Mouse (Mus musculus) bone marrow, adult 2 months (tissue): Measurements from ENCODE around the gene Rab43. TPM values are rescaled to one million over a fixed set of nuclear protein-coding genes. Genes with fewer than 3 reads are reported as not detected.

ENCODE experiments used
- H3K27ac ChIP-seq: fragments of 200-500 bp; 2 replicates; pipeline ENCODE4 v1.5.1; 2012; ENCODE audit warnings: low read depth, mild to moderate bottlenecking, control low read depth, inconsistent platforms, low read length; ENCODE audit not compliant: control insufficient read depth, poor library complexity, insufficient read depth
- H3K4me1 ChIP-seq: fragments of 200-500 bp; 2 replicates; pipeline ENCODE4 v1.6.1; 2011; ENCODE audit warnings: low read length; ENCODE audit not compliant: control insufficient read depth, insufficient read depth
- H3K4me3 ChIP-seq: fragments of 200-500 bp; replicated peaks from 2 replicates; pipeline ENCODE3; 2011; ENCODE audit warnings: mild to moderate bottlenecking, low read depth, low read length, control low read depth; ENCODE audit not compliant: control insufficient read depth
- CTCF ChIP-seq: fragments of 200-500 bp; IDR thresholded peaks from 2 replicates; pipeline ENCODE4 v1.5.1; 2011; ENCODE audit warnings: low read length, control low read depth; ENCODE audit not compliant: control insufficient read depth, insufficient read depth
- POLR2A ChIP-seq: fragments of 200-500 bp; IDR thresholded peaks from 2 replicates; pipeline ENCODE4 v1.6.1; 2011; ENCODE audit warnings: low read depth, mild to moderate bottlenecking, control low read depth, low read length, borderline replicate concordance; ENCODE audit not compliant: control insufficient read depth
- WGBS: fragments of 180-500 bp; shearing (Covaris S2); methylation state at CpG from one replicate; pipeline ENCODE4 v1.1.7; 2018; 5-methylcytosine and 5-hydroxymethylcytosine counted together
- polyA plus RNA-seq: library from polyadenylated mRNA; stranded (reverse); fragments of >200 nt; gene quantifications from 2 replicates; pipeline ENCODE4 v1.2.4, GENCODE M21; 2011; ENCODE audit warnings: low replicate concordance; ENCODE audit not compliant: missing spikeins, insufficient read depth, insufficient read length

The Rab43 gene
- polyA plus RNA-seq, 1 experiment, result 44.9 TPM

DNA sequence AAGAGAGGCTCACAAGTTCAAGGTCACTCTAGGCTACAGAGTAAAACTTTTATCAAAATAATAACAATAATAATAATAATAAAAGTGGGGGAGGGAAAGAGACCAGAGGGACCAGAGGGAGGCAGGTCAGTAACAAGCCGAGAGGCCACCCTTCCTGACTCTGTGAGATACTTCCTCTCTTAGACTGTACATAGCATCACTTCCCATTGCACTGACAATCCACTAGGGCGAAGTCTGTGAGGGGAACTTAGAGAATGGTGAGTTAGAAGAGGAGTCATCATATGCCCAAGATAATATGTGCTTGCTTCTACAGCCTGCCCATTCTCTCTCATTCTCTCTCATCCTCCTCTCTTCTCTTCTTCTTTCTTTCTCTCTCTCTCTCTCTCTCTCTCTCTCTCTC lies 5.9 kb downstream of the Rab43 start:
- 0 out of 2 replicates have a peak overlapping the region, but pooled peaks have one; percentile 16 for H3K27ac ChIP-seq

GRCm38 (mm10) chr6:87805448-87805847 lies 6.5 kb downstream of the Rab43 start:
- Histone ChIP-seq H3K27ac (peak overlapping the region; percentile 16; the same call in 1 of the 2 replicates), H3K4me1 (peaks cover 12% of the 10 kb centered on the region; the same call in 1 of the 2 replicates), H3K4me3 (no peak overlapping the region)
- no peak for TF ChIP-seq POLR2A
- no peak for TF ChIP-seq CTCF
- WGBS, result 90% methylated on average over 7 of the region's 7 CpGs

More for the DNA sequence above, 5.9 kb downstream of the Rab43 start:
- TF ChIP-seq CTCF (0 out of 2 replicates have a peak, but pooled peaks have one; percentile 21), POLR2A (no peak)
- peaks cover 12% of the 10 kb centered on the region; the same call in 1 of the 2 replicates for H3K4me1 ChIP-seq
- no peak overlapping the region for H3K4me3 ChIP-seq
- 24% methylated on average over 2 of the region's 2 CpGs for WGBS

DNA sequence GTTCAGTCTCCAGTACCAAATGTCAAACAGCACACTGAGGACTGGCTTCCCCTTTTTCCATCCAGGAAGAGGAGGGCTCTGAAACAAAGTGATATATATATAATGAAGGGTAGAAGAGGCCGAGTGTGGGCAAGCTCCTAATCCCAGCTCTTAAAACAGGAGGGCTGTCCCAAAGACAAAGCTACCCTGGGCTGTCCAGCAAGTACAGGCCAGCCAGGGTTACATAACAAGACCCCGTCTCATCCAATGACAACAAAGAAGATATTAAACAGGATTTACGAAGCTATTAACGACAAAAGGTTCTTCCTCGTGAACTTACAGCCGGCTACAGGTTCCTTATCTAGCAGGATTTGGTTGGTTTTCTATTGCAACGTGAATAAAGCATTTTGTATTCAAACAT lies 7.1 kb downstream of the Rab43 start:
- Histone ChIP-seq H3K4me3 (no peak overlapping the region), H3K27ac (no peak overlapping the region), H3K4me1 (peaks cover 12% of the 10 kb centered on the region; the same call in 1 of the 2 replicates)
- TF ChIP-seq CTCF (no peak), POLR2A (no peak)
- WGBS, result 64% methylated on average over 7 of the region's 7 CpGs

- Histone ChIP-seq H3K27ac (no peak overlapping the region), H3K4me3 (no peak overlapping the region), H3K4me1 (peaks cover 10% of the 10 kb centered on the region)
- 58% methylated on average over 1 of the region's 1 CpGs for WGBS
- TF ChIP-seq POLR2A (no peak), CTCF (no peak)
Observed at GRCm38 (mm10) chr6:87804036-87804435, 7.9 kb downstream of the Rab43 start.

GRCm38 (mm10) chr6:87802462-87802861 lies 9.5 kb downstream of the Rab43 start:
- Histone ChIP-seq H3K4me3 (no peak overlapping the region), H3K27ac (no peak overlapping the region), H3K4me1 (peaks cover 8% of the 10 kb centered on the region)
- TF ChIP-seq CTCF, result no peak
- no peak for TF ChIP-seq POLR2A
- 66% methylated on average over 7 of the region's 7 CpGs for WGBS

DNA sequence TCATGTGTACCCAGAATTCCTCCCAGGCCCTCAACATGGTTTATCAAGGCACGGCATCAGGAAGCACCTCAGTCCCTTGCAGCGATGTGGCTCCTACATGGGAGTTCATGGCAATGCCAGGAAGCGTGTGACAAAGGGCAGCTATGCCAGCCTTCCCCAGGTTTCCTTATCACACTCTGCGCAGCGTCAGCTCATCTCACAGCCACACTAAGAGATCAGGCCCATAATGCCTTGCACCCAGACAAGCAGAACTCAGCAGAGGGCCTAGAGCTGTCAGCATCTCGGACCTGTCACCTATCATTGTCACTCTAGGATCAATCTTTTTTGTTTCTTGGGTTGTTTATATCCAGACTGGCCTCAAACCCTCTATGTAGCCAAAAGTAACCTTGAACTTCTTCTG lies 12.4 kb downstream of the Rab43 start:
- TF ChIP-seq POLR2A, result no peak
- no peak for TF ChIP-seq CTCF
- Histone ChIP-seq H3K27ac (no peak overlapping the region), H3K4me3 (no peak overlapping the region), H3K4me1 (peaks cover 2% of the 10 kb centered on the region)
- 56% methylated on average over 6 of the region's 6 CpGs for WGBS

DNA sequence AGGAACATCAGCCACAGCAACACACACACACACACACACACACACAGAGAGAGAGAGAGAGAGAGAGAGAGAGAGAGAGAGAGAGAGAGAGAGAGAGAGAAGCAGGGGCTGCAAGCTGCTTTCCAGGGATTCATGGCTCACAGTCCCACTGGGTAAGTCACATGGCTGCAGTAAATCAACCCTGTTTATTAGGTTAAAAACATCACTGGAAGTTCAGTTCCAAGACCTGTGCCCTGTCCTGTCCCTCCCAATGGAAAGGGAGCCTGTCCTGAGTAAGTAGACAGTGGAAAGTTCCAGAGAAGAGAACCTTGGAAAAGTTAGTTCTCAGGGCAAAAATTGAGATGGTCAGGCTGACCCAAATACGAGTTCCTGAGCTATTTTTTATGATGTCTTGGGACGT lies 14.6 kb downstream of the Rab43 start:
- Histone ChIP-seq H3K4me3 (no peak overlapping the region), H3K27ac (no peak overlapping the region), H3K4me1 (peaks cover 2% of the 10 kb centered on the region)
- WGBS, result 58% methylated on average over 2 of the region's 2 CpGs
- TF ChIP-seq POLR2A (no peak), CTCF (no peak)

DNA sequence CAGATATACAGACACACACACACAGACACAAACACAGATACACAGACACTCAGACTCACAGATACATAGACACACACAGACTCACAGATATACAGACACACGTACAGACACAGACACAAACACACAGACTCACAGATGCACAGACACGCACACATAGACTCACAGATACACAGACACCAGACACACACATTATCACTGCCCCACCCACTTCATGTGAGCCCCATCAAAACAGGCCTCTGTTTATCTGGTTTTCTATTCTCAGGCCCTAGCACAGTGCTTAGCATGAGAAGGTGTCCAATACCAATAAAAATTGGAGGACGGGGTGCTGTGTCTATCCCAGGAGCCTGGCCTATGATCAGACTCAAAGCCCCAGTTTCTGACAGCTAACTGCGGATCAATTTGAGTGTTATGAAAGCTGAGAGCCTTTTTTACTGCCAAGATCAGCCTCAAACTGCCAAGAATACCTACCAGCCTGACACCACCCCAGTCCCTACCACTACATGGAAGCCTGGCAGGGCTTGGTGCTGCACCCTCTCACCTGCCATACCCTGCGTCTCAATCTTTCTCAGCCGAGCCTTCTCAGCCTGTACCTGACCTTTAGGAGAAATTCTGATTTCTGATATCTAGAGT lies 15.6 kb downstream of the Rab43 start:
- peak overlapping the region; percentile 9; the same call in 1 of the 2 replicates for H3K27ac ChIP-seq
- H3K4me1 ChIP-seq, result peaks cover 4% of the 10 kb centered on the region
- WGBS, result 84% methylated on average over 6 of the region's 6 CpGs
- H3K4me3 ChIP-seq, result no peak overlapping the region
- TF ChIP-seq CTCF (no peak), POLR2A (no peak)
